Mouse (Mus musculus): ENCODE measurements around the gene Hnrnpm. TPM values are rescaled to one million over a fixed set of nuclear protein-coding genes. Genes with fewer than 3 reads are reported as not detected.

The Hnrnpm gene
- polyA plus RNA-seq, 1 experiment from 2014 or later: 91.9 TPM

DNA sequence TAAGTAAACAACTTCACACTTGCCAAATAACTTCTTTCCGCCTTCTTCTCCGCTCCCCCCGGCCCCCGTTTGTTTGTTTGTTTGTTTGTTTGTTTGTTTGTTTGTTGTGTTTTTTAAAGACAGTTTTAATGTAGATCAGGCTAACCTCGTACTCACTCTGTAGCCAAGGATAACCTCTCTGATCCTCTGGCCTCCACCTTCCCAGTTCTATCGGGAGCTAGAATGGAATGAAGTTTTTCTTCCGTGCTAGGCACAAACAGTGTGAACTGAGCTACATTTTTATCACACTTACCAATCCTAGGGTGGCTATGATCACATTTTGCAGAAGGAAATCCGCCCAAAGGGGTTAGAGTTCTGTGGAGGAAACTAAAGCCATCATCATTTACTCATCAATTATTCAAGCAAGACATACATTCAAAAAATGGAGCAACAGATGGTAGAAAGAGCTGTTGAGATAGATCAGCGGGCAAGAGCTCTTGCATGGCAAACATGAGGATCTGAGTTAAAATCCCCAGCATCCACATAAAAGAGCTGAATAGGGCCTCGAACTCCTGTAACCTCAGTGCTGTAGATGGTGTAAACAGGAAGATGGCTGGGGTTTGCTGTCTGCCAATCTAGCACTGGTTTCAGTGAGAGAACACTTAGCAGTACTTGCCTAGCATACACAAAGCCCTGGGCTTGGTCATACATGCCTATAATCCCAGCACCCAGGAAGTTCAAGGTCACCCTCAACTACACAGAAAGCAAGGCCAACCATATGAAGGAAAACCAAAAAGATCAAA is 32.5 kb upstream of the Hnrnpm start:
- 41% methylated on average over 10 of the region's 10 CpGs for WGBS (ENCODE audit: insufficient replicate concordance)
- Histone ChIP-seq H3K36me3 (replicated peaks; ENCODE audit: insufficient read depth, low read length) (peaks cover 12% of the 10 kb centered on the region), H3K4me2 (ENCODE audit: low read depth, low read length) (peak overlapping the region; percentile 18; the same call in 1 of the 2 replicates), H3K27me3 (ENCODE audit: insufficient read depth, low read length) (no peaks in the 10 kb centered on the region), H3K9me3 (ENCODE audit: low read length) (no peaks in the 10 kb centered on the region), H3K27ac (ENCODE audit: low read depth) (peak overlapping the region; percentile 25; the same call in 1 of the 2 replicates), H3K4me1 (ENCODE audit: insufficient read depth) (peaks cover 21% of the 10 kb centered on the region), H3K9ac (replicated peaks) (no peak overlapping the region), H3K4me3 (ENCODE audit: low read depth, low read length) (no peak overlapping the region)
- TF ChIP-seq EP300 (IDR thresholded peaks at IDR 0.05; ENCODE audit: low read depth) (peak; percentile 14; the same call in 1 of the 2 replicates), CTCF (IDR thresholded peaks at IDR 0.05; ENCODE audit: low read depth) (no peak)
- DNase-seq: no peak
- ATAC-seq: no peak

GRCm38 (mm10) chr17:33718384-33718881 is 31.8 kb upstream of the Hnrnpm start, which contains the start of gene March2:
Gene March2, minus strand, starts transcription at chr17:33718670.
- Histone ChIP-seq H3K4me3 (ENCODE audit: low read depth, low read length) (peak within 1 kb of the TSS; percentile 84), H3K36me3 (replicated peaks; ENCODE audit: insufficient read depth, low read length) (peaks cover 12% of the 10 kb centered on the region)

DNA sequence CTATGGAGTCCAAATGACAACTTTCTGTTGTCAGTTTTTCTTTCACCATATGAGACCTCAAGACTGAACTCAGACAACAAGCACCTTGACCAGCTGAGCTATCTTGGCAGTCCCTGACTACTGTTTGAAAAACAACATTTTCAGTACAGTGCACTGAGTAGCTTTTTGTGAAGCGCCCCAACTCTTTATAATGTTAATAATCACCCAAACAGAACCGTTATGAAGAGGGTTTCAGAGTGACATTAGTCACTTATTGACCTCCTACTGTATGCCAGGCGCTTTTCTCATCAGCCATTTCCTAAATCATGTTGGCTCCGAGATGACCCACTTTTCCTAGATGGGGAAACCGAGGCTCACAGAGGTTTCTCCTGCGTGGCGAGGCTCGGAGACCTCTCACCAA is 31.3 kb upstream of the Hnrnpm start:
- peaks cover 12% of the 10 kb centered on the region for H3K36me3 ChIP-seq (replicated peaks; ENCODE audit: insufficient read depth, low read length)
- H3K27ac ChIP-seq (ENCODE audit: low read depth): peak overlapping the region; percentile 85
- peak overlapping the region; percentile 75 for H3K4me2 ChIP-seq (ENCODE audit: low read depth, low read length)
- H3K9ac ChIP-seq (replicated peaks): peak overlapping the region; percentile 84
- DNase-seq (no peak), ATAC-seq (peak; percentile 2; the same call in 1 of the 2 replicates)
- WGBS (ENCODE audit: insufficient replicate concordance): 4% methylated on average over 8 of the region's 8 CpGs
- TF ChIP-seq EP300 (IDR thresholded peaks at IDR 0.05; ENCODE audit: low read depth) (no peak), CTCF (IDR thresholded peaks at IDR 0.05; ENCODE audit: low read depth) (no peak)
- H3K4me1 ChIP-seq (ENCODE audit: insufficient read depth): peaks cover 27% of the 10 kb centered on the region
- no peaks in the 10 kb centered on the region for H3K9me3 ChIP-seq (ENCODE audit: low read length)
- no peaks in the 10 kb centered on the region for H3K27me3 ChIP-seq (ENCODE audit: insufficient read depth, low read length)
- peak overlapping the region; percentile 84 for H3K4me3 ChIP-seq (ENCODE audit: low read depth, low read length)

More at GRCm38 (mm10) chr17:33718384-33718881, 31.8 kb upstream of the Hnrnpm start, which contains the start of gene March2:
- ATAC-seq (peak; percentile 100), DNase-seq (peak; percentile 99)
- H3K27ac ChIP-seq (ENCODE audit: low read depth): peak within 1 kb of the TSS; percentile 85
- no peaks in the 10 kb centered on the region for H3K9me3 ChIP-seq (ENCODE audit: low read length)
- H3K4me2 ChIP-seq (ENCODE audit: low read depth, low read length): peak within 1 kb of the TSS; percentile 75
- peaks cover 24% of the 10 kb centered on the region for H3K4me1 ChIP-seq (ENCODE audit: insufficient read depth)
- no peaks in the 10 kb centered on the region for H3K27me3 ChIP-seq (ENCODE audit: insufficient read depth, low read length)
- under 1% methylated on average over 44 of the region's 46 CpGs for WGBS (ENCODE audit: insufficient replicate concordance)
- TF ChIP-seq EP300 (IDR thresholded peaks at IDR 0.05; ENCODE audit: low read depth) (no peak; the same call in 1 of the 2 replicates), CTCF (IDR thresholded peaks at IDR 0.05; ENCODE audit: low read depth) (no peak)
- H3K9ac ChIP-seq (replicated peaks): peak within 1 kb of the TSS; percentile 84

GRCm38 (mm10) chr17:33717246-33717645 is 30.6 kb upstream of the Hnrnpm start:
- 83% methylated on average over 1 of the region's 1 CpGs for WGBS (ENCODE audit: insufficient replicate concordance)
- peaks cover 12% of the 10 kb centered on the region for H3K36me3 ChIP-seq (replicated peaks; ENCODE audit: insufficient read depth, low read length)
- peak overlapping the region; percentile 84 for H3K9ac ChIP-seq (replicated peaks)
- no peaks in the 10 kb centered on the region for H3K27me3 ChIP-seq (ENCODE audit: insufficient read depth, low read length)
- no peaks in the 10 kb centered on the region for H3K9me3 ChIP-seq (ENCODE audit: low read length)
- no peak for DNase-seq
- peak overlapping the region; percentile 84 for H3K4me3 ChIP-seq (ENCODE audit: low read depth, low read length)
- ATAC-seq: no peak
- peak overlapping the region; percentile 85 for H3K27ac ChIP-seq (ENCODE audit: low read depth)
- peak overlapping the region; percentile 75 for H3K4me2 ChIP-seq (ENCODE audit: low read depth, low read length)
- peaks cover 27% of the 10 kb centered on the region for H3K4me1 ChIP-seq (ENCODE audit: insufficient read depth)
- no peak for TF ChIP-seq EP300 (IDR thresholded peaks at IDR 0.05; ENCODE audit: low read depth)
- no peak for TF ChIP-seq CTCF (IDR thresholded peaks at IDR 0.05; ENCODE audit: low read depth)

DNA sequence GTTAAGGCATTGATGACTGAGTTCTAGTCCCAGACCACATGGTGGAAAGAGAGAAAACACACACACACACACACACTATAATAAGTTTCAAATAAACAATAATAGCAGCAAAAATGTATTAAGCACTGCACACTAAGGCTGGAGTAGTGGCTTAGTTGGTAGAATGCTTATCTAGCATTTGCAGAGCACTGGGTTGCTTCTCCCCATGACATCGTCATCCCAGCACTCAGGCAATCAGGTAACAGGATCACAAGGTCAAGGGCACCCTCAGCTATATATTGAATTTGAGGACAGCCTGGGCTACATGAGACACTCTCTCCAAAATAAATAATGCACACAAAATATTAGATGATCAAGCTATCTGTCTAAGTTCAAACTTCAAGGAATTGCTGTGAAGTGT is 28.1 kb upstream of the Hnrnpm start:
- Histone ChIP-seq H3K4me2 (ENCODE audit: low read depth, low read length) (peak overlapping the region; percentile 75), H3K36me3 (replicated peaks; ENCODE audit: insufficient read depth, low read length) (peaks cover 24% of the 10 kb centered on the region), H3K4me3 (ENCODE audit: low read depth, low read length) (peak overlapping the region; percentile 15; the same call in 1 of the 2 replicates), H3K9ac (replicated peaks) (peak overlapping the region; percentile 31; the same call in 1 of the 2 replicates), H3K9me3 (ENCODE audit: low read length) (no peaks in the 10 kb centered on the region), H3K27ac (ENCODE audit: low read depth) (peak overlapping the region; percentile 90), H3K27me3 (ENCODE audit: insufficient read depth, low read length) (no peaks in the 10 kb centered on the region), H3K4me1 (ENCODE audit: insufficient read depth) (peaks cover 33% of the 10 kb centered on the region)
- WGBS (ENCODE audit: insufficient replicate concordance): 60% methylated on average over 1 of the region's 1 CpGs
- DNase-seq (no peak), ATAC-seq (no peak)
- TF ChIP-seq CTCF (IDR thresholded peaks at IDR 0.05; ENCODE audit: low read depth) (no peak), EP300 (IDR thresholded peaks at IDR 0.05; ENCODE audit: low read depth) (peak; percentile 88)

- Histone ChIP-seq H3K27me3 (ENCODE audit: insufficient read depth, low read length) (no peaks in the 10 kb centered on the region), H3K36me3 (replicated peaks; ENCODE audit: insufficient read depth, low read length) (peaks cover 38% of the 10 kb centered on the region), H3K27ac (ENCODE audit: low read depth) (peak overlapping the region; percentile 90), H3K4me1 (ENCODE audit: insufficient read depth) (peaks cover 33% of the 10 kb centered on the region), H3K9ac (replicated peaks) (peak overlapping the region; percentile 54), H3K4me3 (ENCODE audit: low read depth, low read length) (peak overlapping the region; percentile 41), H3K4me2 (ENCODE audit: low read depth, low read length) (peak overlapping the region; percentile 75), H3K9me3 (ENCODE audit: low read length) (no peaks in the 10 kb centered on the region)
- DNase-seq: peak; percentile 64
- 25% methylated on average over 5 of the region's 5 CpGs for WGBS (ENCODE audit: insufficient replicate concordance)
- peak; percentile 90 for ATAC-seq
- TF ChIP-seq EP300 (IDR thresholded peaks at IDR 0.05; ENCODE audit: low read depth) (peak; percentile 99), CTCF (IDR thresholded peaks at IDR 0.05; ENCODE audit: low read depth) (no peak)
Observed at GRCm38 (mm10) chr17:33713271-33713670, 26.6 kb upstream of the Hnrnpm start.

Data from liver, postnatal 0 days (tissue).